Mouse (Mus musculus) right cerebral cortex, postnatal 14 days (tissue): ENCODE measurements around the gene Pfdn6.
"Not testable (repeated sequence)": the region's sequence is repeated elsewhere in the genome, so short reads cannot be mapped to it uniquely, and the experiment has no call there.

ENCODE experiments used
- DNase-seq: peaks from one replicate; pipeline ENCODE4 v3.0.0; 2022

Pfdn6 gene

GRCm38 (mm10) chr17:33954646-33955554 is 14.8 kb upstream of the Pfdn6 start:
- no peak for DNase-seq

DNA sequence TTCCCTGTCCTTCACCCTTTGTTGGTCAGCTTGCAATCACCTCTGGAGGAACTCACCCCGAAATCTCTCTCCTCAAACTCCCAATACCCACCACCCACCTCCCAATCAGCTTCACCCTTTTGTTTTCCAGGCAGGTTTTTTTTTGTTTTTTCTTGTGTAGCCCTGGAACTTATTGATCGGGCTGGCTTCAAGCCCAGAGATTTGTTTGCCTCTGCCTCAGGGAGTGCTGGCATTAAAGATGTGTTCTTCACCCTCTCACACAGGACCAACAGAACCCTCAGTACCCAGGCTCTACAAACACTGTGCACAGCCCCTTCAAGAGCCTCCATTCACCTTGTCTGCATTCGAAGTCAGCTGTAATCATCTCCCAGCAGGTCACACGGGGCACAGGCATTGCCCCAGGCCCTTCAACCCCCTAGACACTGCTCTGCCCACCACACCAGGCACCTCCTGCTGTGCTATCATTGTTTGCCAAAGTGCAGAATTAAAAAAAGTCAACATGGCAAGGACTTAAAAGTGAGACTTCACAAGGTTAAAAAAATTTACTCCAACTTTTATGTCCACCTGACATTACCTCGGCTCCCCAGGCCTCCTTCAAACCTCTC is 13.9 kb upstream of the Pfdn6 start:
- DNase-seq = no peak

DNA sequence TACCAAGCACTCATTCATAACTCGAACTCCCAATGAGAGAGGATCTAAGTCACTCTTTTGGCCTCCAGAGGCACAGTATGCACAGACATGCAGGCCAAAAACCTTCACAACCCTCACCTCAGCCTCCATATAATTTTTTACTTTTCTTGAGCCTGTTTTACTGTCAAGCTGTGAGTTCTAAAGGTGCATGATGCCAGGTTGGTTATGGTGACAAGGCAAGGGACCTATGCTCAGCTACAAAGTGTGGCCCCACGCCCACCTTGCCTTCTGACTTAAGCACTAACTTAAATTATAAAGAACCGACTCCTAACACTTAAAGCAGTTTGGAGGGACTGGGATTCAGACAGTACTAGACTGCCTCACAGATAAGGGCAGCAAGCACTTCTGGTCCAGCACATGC is 13.2 kb upstream of the Pfdn6 start:
- no peak for DNase-seq

DNA sequence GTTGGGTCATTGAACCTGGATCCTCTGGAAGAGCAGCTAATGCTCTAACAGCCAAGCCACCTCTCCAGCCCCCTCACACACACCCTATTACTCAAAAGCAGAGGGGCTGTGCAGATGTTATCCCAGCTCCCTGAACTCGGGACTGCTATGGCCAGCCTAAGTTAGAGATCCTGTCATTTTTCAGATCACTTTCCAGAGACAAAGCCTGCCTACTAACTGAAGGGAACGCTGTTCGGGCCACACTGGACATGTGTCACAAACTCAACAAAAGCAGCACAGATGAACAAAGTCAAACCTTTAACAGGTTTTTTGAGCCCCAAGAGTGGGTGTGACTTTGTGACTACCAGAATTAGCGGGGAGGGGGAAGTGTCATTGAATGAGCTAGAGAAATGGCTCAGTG is 12.7 kb upstream of the Pfdn6 start:
- DNase-seq = no peak

- DNase-seq = not testable (repeated sequence)
Measured at GRCm38 (mm10) chr17:33952015-33952414, 11.9 kb upstream of the Pfdn6 start.

DNA sequence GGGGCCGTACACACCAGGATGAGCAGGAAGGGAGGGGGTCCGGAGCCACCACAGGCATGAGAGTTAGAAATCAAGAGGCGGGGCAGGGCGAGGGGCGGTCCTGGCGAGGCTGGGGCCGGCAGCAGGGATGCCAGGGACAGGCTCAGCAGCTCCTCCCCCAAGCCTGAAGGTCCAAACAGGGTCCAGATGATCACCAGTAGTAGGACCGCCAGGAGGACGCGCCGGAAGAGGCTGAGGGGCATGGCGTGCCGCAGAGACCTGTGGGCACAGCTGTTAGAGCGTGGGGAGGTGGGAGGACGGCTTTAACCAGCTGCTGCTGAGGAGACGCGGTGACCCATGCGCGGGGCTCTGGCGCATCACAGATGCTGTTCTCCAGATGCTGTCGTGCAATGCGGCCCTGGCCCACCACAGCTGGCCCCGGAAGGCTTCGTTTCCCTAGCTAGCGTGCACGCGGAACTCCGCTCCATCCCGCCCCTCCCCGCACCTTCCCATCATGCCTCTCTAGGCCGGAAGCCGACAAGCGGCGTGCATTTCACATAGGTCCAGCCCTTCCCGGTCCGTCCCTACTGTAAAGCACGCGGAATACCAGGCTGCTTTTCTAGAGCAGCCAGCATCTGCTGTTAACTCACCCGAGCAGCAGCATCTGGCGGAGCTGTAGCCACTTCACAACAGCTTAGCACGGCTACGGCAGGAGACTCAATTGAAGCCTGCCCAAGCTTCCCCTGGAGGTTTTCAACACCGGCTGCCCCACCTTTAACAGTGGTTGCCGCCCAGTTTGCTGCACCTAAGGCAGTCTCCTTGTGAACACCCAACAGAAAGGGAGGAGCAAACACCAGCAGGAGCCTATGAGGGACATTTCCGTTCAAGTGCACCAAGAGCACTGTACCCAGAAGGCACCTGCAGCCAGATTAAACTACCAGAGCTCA is 11.1 kb upstream of the Pfdn6 start, which contains the start of gene B3galt4:
B3galt4 (minus strand) TSS at position 468 of the 926 bp plus-strand sequence.
- DNase-seq = peak; percentile 87

GRCm38 (mm10) chr17:33950131-33950625 is 10.0 kb upstream of the Pfdn6 start:
- DNase-seq = no peak

DNA sequence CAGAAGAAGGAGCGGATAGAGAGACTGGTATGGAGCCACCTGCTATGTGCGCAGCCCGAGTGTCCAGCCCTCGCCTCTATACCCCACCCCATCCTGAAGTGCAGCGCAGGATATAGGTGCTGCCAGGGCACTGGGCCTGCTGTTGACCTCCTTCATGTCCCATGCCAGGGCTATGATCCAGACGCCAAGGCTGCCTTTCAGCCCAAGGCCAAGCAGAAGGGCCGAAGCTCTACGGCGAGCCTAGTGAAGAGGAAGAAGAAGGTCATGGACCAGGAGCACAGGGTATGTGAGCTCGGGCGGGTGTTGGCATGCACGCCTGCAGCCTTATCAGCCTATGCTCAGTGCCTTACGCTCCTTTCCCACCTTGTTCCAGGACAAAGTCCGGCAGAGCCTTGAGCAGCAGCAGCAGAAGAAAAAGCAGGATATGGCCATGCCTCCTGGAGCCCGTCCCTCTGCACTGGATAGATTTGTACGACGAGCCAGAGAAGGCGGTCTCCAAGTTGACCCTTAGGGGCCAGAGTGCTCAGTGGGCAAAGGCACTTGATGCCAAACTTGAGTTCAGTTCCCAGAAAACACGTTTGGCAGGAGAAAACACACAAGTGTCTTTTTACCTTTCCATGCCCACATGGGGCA is 8.9 kb upstream of the Pfdn6 start:
- no peak for DNase-seq

- no peak for DNase-seq
Measured at GRCm38 (mm10) chr17:33948090-33948904, 8.2 kb upstream of the Pfdn6 start.

DNA sequence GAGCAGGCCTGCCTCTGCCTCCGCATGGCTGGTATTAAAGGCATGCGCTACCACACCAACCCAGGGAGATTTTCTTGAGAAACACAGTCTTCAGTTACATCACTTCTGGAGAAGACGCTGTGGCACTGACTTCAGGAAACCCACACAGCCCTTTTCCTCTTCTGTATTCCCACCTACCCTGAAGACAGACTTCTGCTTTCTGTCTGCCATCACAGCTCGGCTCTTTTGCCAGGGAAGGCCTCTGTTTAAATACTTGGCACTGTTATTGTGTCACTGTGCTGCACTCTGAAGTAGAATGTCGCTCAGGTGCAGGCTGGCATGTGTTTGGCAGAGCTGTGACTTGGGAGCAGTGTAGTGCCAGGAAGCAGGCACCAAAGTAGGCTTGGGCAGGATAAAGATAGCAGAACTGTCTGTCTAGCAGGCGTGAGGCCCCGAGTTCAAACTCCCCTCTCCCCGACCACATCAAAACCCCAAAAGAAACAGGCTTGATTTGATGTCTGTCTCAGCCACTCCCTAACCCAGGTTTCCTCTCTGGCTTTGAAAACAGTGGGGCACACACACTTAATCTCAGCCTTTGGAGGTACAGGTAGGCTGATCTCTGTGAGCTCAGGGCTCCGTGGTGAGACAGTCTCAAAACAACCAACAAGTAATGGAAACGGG is 7.4 kb upstream of the Pfdn6 start:
- no peak for DNase-seq

- DNase-seq = no peak
Measured at GRCm38 (mm10) chr17:33943454-33943853, 3.3 kb upstream of the Pfdn6 start.

DNA sequence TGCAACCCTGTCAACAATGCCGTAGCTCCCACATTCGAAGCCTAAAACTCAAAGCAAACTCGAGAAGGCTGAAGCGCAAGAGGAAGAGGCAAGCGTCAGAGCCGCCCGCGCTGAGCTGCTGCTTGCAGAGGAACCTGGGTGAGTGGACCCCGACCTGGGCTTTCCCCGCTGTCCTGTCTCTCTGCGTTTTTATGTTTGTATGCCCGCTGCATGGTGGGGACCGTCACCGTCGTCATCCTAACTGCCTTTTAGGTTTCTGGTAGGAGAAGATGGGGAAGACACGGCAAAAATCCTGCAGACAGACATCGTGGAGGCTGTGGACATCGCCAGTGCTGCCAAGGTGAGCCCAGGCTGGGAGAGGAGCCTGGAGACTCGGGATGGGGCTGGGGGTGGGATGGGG is 1.2 kb upstream of the Pfdn6 start:
- DNase-seq = no peak

DNA sequence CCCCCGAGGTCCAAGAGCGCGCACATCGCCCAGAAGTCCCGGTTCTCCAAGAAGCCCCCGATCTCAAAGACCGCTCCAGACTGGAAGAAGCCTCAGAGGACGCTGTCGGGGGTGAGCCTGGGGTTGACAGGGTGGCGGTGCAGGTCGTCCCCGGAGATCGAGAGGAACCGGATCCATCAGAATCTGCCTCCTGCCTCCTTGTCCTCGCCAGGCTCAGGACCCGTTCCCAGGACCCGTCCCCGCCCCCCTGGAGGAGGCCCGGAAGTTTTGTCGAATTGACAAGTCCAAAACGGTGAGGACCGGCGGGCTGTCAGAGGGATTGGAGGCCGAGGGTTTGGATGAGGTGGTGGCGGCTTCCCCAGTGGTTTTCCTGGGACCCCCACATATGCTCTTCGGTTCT is 838 bp upstream of the Pfdn6 start:
- DNase-seq = no peak

DNA sequence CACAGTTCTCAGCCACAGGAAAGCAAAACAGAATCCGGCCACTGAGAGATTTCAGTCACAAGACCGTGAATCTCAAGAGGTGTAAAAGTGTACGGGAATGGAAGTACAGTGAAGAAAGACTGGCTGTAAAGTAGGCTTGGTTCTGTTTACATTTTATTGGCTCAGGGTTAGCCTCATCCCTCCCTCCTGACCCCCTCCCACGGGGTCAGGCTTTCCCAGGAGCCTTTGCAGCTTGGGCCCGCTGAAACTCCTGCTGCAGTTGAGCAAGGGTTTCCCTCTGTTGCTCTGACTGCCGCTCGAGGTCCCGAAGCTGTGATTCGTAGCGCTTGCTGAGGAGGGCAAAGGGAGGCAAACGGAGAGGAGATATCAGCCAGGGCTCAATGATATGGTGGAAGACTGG is 1.4 kb downstream of the Pfdn6 start:
- DNase-seq = no peak

- DNase-seq = no peak
Measured at GRCm38 (mm10) chr17:33936993-33937392, 3.1 kb downstream of the Pfdn6 start.

- DNase-seq = no peak
Measured at GRCm38 (mm10) chr17:33935422-33936055, 4.6 kb downstream of the Pfdn6 start.

- no peak for DNase-seq
Measured at GRCm38 (mm10) chr17:33932970-33933369, 7.2 kb downstream of the Pfdn6 start.

DNA sequence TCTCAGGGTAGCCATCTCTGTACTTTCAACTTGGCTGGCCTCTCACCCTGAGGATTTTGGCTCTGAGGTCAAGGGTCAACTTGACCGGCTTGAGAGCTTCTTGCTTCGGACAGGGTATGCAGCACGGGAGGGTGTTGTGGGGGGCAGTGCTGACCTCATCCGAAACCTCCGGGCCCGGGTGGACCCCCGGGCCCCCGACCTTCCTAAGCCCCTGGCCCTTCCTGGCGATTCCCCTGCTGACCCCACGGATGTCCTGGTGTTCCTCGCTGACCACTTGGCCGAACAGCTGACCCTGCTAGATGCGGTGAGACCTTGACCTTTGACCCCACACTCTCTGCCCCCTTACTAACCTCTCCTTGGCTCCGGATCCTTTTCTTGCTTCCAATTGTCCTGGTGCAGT is 7.7 kb downstream of the Pfdn6 start:
- DNase-seq = no peak

- DNase-seq = no peak
Measured at GRCm38 (mm10) chr17:33931947-33932346, 8.2 kb downstream of the Pfdn6 start.

DNA sequence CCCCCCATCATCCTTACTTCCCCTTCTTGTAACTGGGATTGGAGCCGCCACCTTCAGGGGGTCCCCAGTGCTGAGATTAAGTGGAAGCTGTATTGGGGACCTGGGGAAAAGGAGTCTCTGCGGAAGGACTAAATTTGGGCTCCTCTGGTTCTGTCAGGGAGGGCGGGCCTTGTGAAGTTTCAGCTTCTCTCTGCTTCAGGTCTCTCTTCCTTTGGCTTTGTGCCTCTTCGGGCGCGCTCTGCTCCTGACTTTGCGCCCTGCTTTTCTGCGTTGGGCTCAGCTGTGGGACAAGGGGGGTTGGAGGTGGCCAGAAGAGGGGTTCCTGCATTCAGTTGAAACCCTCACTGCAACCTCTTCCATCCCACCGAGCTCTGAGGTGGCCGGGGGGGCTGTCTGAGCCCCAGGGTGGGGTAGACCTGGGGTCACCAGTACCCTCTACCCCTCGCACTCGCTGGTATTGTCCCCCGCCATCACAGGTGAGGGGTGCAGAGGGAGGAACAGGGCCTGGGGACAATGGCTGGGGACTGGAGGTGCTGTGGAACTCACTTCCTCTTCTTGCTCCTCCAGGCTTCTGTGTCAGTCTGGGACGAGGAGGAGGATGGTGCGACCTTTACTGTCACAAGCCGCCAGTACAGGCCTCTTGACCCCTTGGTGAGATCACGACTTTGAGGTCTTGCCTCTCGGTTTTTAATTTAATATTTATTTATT is 8.8 kb downstream of the Pfdn6 start:
- no peak for DNase-seq
